Comparison of ENCODE assay signal across 8 mouse cellular contexts in genomic region chr6:145746921-145747670, GRCm38 (mm10). TPM values are rescaled to one million over a fixed set of nuclear protein-coding genes. Genes with fewer than 3 reads are reported as not detected.
DNase-seq lines count a peak whose midpoint lies in the region; ATAC-seq lines count a peak whose summit lies in the region.

No protein-coding gene starts in this region.

- H3K4me2 ChIP-seq in forebrain, embryonic 13.5 days = peak overlapping the region; percentile 87
- peak overlapping the region; percentile 83 for H3K4me2 ChIP-seq in hindbrain, embryonic 12.5 days (replicated peaks)
- peak overlapping the region; percentile 74 for H3K4me2 ChIP-seq in liver, embryonic 13.5 days

- 0 out of 2 replicates have a peak, but pooled peaks have one; percentile 1 for ATAC-seq in forebrain, embryonic 13.5 days
- ATAC-seq in hindbrain, embryonic 12.5 days (ENCODE audit: low FRiP score) = peak; percentile 9
- ATAC-seq in liver, embryonic 13.5 days (ENCODE audit: low read depth) = no peak
- ATAC-seq in monocyte, adult 5-6 weeks (replicated peaks; ENCODE audit: insufficient number of reproducible peaks, low FRiP score, low TSS enrichment, poor library complexity, severe bottlenecking) = no peak

- peak overlapping the region; percentile 84 for H3K9ac ChIP-seq in forebrain, embryonic 13.5 days
- peak overlapping the region; percentile 79 for H3K9ac ChIP-seq in hindbrain, embryonic 12.5 days
- H3K9ac ChIP-seq in liver, embryonic 13.5 days = peak overlapping the region; percentile 68

- DNase-seq in layer of hippocampus, postnatal 36 days = peak; percentile 40 to 45
- no peak for DNase-seq in layer of hippocampus, adult 11-12 months (ENCODE audit: low spot score)
- DNase-seq in adrenal gland, postnatal 10 days = peak; percentile 67
- DNase-seq in liver, embryonic 13.5 days = no peak
- DNase-seq in neural tube, embryonic 10.5 days (ENCODE audit: extremely low spot score, low spot score) = peak; percentile 77

- H3K4me3 ChIP-seq in forebrain, embryonic 13.5 days = peak overlapping the region; percentile 66
- peak overlapping the region; percentile 68 for H3K4me3 ChIP-seq in hindbrain, embryonic 12.5 days
- peak overlapping the region; percentile 66 for H3K4me3 ChIP-seq in liver, embryonic 13.5 days (replicated peaks)

- no peaks in the 10 kb centered on the region for H3K36me3 ChIP-seq in forebrain, embryonic 13.5 days (ENCODE audit: poor library complexity, severe bottlenecking)
- no peaks in the 10 kb centered on the region for H3K36me3 ChIP-seq in hindbrain, embryonic 12.5 days
- no peaks in the 10 kb centered on the region for H3K36me3 ChIP-seq in liver, embryonic 13.5 days

- peaks cover 9% of the 10 kb centered on the region for H3K27me3 ChIP-seq in forebrain, embryonic 13.5 days
- no peaks in the 10 kb centered on the region for H3K27me3 ChIP-seq in hindbrain, embryonic 12.5 days
- H3K27me3 ChIP-seq in liver, embryonic 13.5 days = peaks cover 58% of the 10 kb centered on the region

- under 1% methylated on average over 55 of the region's 55 CpGs for WGBS in forebrain, embryonic 13.5 days
- under 1% methylated on average over 55 of the region's 55 CpGs for WGBS in hindbrain, embryonic 12.5 days
- WGBS in liver, embryonic 13.5 days (ENCODE audit: insufficient replicate concordance) = under 1% methylated on average over 55 of the region's 55 CpGs

- peak overlapping the region; percentile 53 for H3K27ac ChIP-seq in forebrain, embryonic 13.5 days
- peak overlapping the region; percentile 87 for H3K27ac ChIP-seq in hindbrain, embryonic 12.5 days
- H3K27ac ChIP-seq in liver, embryonic 13.5 days = peak overlapping the region; percentile 63

- peaks cover 15% of the 10 kb centered on the region for H3K4me1 ChIP-seq in forebrain, embryonic 13.5 days
- peaks cover 9% of the 10 kb centered on the region for H3K4me1 ChIP-seq in hindbrain, embryonic 12.5 days
- peaks cover 12% of the 10 kb centered on the region; the same call in 1 of the 2 replicates for H3K4me1 ChIP-seq in liver, embryonic 13.5 days (replicated peaks)

- H3K9me3 ChIP-seq in forebrain, embryonic 13.5 days (replicated peaks) = no peaks in the 10 kb centered on the region
- no peaks in the 10 kb centered on the region for H3K9me3 ChIP-seq in hindbrain, embryonic 12.5 days (replicated peaks)
- no peaks in the 10 kb centered on the region for H3K9me3 ChIP-seq in liver, embryonic 13.5 days (replicated peaks)

RNA-seq across cellular contexts. Expression of gene Rassf8, which starts 0.5 kb away (rescaled TPM):
- total RNA-seq in layer of hippocampus, postnatal 36 days (2021) = 10 to 100 TPM; 19.7 to 29.8 TPM
- 10 to 100 TPM; 82.4 to 85.1 TPM for total RNA-seq in adrenal gland, postnatal 10 days (2021)
- polyA plus RNA-seq in forebrain, embryonic 13.5 days (2015; fragmentation: Nextera tagmentation; extraction: Ambion mirVana) = 2.8 and 2.9 TPM in 2 replicates
- 5.1 and 7.0 TPM in 2 replicates for polyA plus RNA-seq in hindbrain, embryonic 12.5 days (2016; fragmentation: Nextera tagmentation; extraction: Ambion mirVana)
- 0.91 and 0.92 TPM in 2 replicates for polyA plus RNA-seq in liver, embryonic 13.5 days (2015; fragmentation: Nextera tagmentation; extraction: Ambion mirVana)
- total RNA-seq in monocyte, adult 5-6 weeks (2017) = 2.3 to 12.3 TPM (median 8.3 TPM) in 3 replicates

Comparison
In these comparisons a context has a peak if more than half of its experiments do, and no peak if none do; other contexts are left out.
1. DNase-seq: peak in layer of hippocampus, postnatal 36 days (2 of 2), adrenal gland, postnatal 10 days (single experiment) and neural tube, embryonic 10.5 days (single experiment); none in layer of hippocampus, adult 11-12 months (single experiment) and liver, embryonic 13.5 days (single experiment).
2. ATAC-seq: peak in forebrain, embryonic 13.5 days (single experiment) and hindbrain, embryonic 12.5 days (single experiment); none in liver, embryonic 13.5 days (single experiment) and monocyte, adult 5-6 weeks (single experiment).
3. Peak in every context shown above with its lines, with median percentiles within 50 percentile points of each other: H3K27ac ChIP-seq, H3K4me2 ChIP-seq, H3K4me3 ChIP-seq and H3K9ac ChIP-seq.